Mouse (Mus musculus): ENCODE measurements at regions not wholly inside any gene's neighbourhood (a gene's known extent, or its start where the extent isn't known, plus 50 kb on each side); places are given as distances from the start of the nearest gene placed in this dataset.

DNA sequence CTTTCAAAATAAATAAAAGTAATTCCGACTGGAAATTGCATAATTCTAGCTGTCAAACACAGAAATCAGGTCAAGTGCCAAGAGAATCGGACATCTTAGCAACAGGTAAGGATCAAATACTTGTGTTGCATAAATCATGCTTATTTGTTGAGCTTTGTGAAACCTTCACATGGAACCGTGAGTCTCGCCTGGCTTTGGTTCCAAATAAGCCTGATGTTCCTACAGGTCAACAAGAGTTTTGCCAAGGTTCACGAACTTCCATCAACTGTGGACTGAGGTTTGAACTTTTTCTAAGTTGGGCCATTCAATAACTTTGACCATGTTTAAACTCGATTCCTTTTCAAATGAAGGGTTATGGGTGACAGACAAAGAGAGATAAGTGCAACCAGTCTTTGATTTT is 332.8 kb downstream of the Ankrd50 start:
- TF ChIP-seq POLR2A (IDR thresholded peaks at IDR 0.05; ENCODE audit: low read depth, low read length): no peak
- no peak for TF ChIP-seq CTCF (IDR thresholded peaks at IDR 0.05; ENCODE audit: extremely low read depth, insufficient read length, insufficient replicate concordance, low read depth, low read length)
